Mouse (Mus musculus) C2C12 (cell line): ENCODE measurements at regions not wholly inside any gene's neighbourhood (a gene's known extent, or its start where the extent isn't known, plus 50 kb on each side); places are given as distances from the start of the nearest gene placed in this dataset.

Experiments used
- CTCF ChIP-seq: IDR thresholded peaks from one replicate; pipeline ENCODE4 v1.5.1; 2011; ENCODE audit not compliant: control insufficient read depth, insufficient read depth, insufficient read length
- FOSL1 ChIP-seq: IDR thresholded peaks from one replicate; pipeline ENCODE4 v1.8.0; 2011; ENCODE audit warnings: mild to moderate bottlenecking, low read length; ENCODE audit not compliant: poor library complexity, insufficient read depth, severe bottlenecking
- USF1 ChIP-seq: IDR thresholded peaks from one replicate; pipeline ENCODE4 v1.6.1; 2011; ENCODE audit warnings: low read depth, mild to moderate bottlenecking, control low read depth, moderate library complexity

DNA sequence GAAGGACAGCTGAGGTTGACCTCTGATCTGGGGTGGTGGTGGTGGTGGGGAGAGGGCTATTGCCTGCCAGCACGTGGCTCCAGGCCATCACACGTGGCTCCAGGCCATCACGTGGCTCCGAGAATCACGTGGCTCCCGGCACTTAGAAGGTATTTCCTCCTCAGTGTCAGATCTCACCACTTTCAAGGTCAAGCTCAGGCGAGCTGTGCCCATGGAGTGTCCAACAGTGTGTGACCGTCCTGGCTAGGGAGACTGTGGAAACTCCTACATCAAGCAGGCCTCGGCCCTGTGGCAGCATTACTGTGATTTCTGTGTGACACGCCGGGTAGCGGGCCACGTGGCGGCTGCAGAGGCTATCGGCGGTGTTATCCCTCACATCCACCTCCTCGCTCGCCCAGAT is 111.8 kb upstream of the Kcng1 start:
- TF ChIP-seq CTCF, result no peak
- no peak for TF ChIP-seq FOSL1
- no peak for TF ChIP-seq USF1
